Mouse (Mus musculus): ENCODE measurements around the gene Snx9. TPM values are rescaled to one million over a fixed set of nuclear protein-coding genes. Genes with fewer than 3 reads are reported as not detected.

The Snx9 gene
- 9.3 TPM for total RNA-seq (2023)

DNA sequence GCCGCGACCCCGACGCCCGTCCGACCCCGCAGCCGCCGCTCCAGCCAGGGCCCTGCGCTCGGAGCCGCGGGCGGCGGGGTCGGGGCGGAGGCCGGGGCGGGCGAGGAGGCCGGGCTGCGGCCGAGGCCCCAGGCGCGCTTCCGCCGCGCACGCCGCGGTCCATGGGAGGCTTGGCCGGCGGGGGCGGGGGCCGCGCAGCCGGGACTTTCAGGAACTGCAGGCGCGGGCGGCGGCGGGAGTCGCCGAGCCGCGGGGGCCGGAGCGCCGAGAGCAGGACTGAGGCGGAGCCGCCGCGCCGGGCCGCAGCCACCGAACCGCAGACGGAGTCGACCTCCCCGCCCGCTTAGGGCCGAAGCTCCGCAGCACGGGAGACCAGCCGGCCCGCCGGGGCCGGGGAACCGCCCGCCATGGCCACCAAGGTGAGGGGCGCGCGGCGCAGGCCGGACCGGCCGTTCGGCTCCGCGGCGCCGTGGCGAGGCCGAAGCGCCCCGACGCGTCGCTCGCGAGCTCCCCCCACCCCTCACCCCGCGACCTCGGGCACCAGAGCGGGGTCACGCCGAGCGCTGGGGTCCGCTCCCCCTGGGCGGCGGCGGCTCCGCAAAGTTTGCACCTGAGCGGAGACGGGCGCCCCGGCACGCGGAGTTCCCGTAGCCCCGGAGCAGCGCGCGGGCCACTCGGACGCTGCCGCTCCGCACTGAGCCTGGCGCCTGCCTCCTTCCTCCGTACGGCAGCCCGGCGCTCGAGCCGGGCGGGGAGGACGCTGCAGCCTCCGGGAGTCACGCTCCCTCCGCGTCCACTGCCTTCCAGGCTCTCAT is at the start of gene Snx9:
Gene Snx9 (plus strand): TSS at position 202 of the 815 bp plus-strand sequence.

DNA sequence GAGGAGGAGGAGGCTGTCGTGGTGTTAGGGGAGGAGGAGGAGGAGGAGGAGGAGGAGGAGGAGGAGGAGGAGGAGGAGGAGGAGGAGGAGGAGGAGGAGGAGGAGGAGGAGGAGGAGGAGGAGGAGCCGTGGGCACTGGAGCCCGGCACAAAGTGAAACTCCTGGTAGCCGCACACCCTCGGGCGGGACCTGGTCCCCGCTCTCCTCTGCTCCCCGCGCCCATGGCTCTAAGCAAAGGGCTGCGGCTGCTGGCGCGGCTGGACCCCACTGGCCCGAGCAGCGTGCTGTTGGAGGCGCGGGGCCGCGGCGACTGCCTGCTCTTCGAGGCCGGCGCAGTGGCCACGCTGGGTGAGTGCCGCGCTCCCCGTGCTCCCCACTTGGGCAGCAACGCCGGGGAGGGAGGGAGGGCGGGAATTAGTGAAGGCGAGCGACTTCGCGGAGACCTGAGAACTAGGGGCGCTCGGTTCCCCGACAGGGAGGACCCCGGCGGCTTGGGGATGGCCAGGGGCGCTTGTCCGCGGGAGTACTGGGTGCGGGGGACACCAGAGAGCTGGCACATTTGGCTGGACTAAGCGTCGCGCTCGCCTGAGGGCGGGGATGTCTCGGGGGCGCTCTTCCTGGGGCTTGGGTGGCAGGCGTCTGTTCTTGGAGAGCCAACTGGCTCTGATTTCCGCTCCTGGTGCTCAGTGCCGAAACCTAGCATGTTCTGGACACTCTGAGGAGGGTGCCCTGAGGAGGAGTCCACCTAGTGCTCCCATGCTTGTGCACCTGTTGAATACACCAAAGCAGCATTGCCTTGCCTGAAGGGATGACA is 100.3 kb downstream of the Snx9 start, which contains the start of gene Synj2:
Gene Synj2 (plus strand): TSS at position 51 of the 814 bp plus-strand sequence.

Other genes with a start within 250 kb of the Snx9 start
- 21.5 TPM for gene Synj2, start 100.0 kb downstream of the Snx9 start, total RNA-seq (2023)
- gene Serac1, start 238.4 kb downstream of the Snx9 start, total RNA-seq (2023) = 8.5 TPM
- 47.3 TPM for gene Gtf2h5, start 238.5 kb downstream of the Snx9 start, total RNA-seq (2023)

All from CD4-positive naive resting alpha-beta T cell, adult 57 days (primary cell).